Mouse (Mus musculus) layer of hippocampus, postnatal 10 days (tissue): ENCODE results near the gene Unc13d. TPM values are rescaled to one million over a fixed set of nuclear protein-coding genes. Genes with fewer than 3 reads are reported as not detected.
"Not testable (repeated sequence)": the region's sequence is repeated elsewhere in the genome, so short reads cannot be mapped to it uniquely, and the experiment has no call there.

Experiments
- DNase-seq, 2 experiments: peaks; one replicate each; pipeline ENCODE4 v3.0.0; 2021; ENCODE audit warnings: low spot score in 2 of 2
- total RNA-seq, 2 experiments: library from RNA; stranded (reverse); gene quantifications; 2 replicates each; pipeline ENCODE4 v1.2.3; 2021

The Unc13d gene
- total RNA-seq, 2 experiments from 2014 or later: 1.3 TPM

DNA sequence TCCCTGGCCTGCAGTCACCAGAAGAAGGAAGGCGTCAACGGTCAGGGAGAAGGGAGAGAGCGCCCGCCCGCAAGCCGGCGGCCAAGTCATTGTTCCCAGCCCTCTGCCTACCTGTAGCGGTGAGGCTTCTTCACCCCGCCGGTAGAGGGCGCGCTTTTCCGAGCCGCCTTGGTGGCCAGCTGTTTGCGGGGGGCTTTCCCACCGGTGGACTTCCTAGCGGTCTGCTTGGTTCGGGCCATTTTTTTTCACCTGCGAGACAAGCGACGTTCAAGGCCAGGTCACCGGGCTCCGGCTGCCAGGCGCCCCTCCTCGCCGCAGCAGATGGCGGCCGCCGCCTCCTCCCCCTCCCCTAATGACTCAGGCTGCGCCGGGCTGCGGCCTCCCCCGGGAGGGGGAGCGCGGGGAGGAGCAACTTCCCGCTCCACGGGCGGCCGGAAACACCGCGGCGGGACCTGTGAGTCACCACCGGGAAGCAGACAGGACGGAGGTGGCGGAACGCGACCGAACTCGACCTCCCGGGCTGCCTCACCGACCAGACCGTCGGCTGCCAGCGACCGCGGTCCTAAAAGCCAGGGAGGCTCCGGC lies 53.9 kb downstream of the Unc13d start:
- peak; percentile 76 to 81 for DNase-seq

- DNase-seq: not testable (repeated sequence)
Observed at GRCm38 (mm10) chr11:116023074-116023770, 54.5 kb downstream of the Unc13d start.

DNA sequence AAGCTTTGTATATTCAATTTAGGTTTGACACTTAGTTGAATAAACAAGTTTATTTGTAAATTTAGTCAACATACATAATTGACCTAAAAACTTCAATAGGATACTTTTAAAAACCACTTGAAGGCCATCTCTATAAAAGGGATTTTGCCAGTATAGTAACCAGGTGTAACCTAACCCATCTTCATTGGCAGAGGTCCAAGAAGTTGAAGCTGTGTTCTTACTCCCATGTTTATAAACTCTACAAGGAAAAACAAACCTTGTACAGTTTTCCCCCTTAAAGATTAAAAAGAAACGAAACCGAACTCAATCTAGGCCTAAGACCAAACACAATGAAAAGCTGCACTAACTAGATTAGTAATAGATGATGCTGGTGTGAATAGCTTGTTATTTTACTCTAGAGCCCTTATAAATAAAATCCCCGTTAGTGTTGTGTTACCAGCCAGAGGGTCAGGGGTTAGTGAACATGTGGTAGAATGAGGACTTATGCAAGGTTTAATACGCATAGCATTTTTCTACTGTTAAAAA lies 55.4 kb downstream of the Unc13d start:
- no peak for DNase-seq

DNA sequence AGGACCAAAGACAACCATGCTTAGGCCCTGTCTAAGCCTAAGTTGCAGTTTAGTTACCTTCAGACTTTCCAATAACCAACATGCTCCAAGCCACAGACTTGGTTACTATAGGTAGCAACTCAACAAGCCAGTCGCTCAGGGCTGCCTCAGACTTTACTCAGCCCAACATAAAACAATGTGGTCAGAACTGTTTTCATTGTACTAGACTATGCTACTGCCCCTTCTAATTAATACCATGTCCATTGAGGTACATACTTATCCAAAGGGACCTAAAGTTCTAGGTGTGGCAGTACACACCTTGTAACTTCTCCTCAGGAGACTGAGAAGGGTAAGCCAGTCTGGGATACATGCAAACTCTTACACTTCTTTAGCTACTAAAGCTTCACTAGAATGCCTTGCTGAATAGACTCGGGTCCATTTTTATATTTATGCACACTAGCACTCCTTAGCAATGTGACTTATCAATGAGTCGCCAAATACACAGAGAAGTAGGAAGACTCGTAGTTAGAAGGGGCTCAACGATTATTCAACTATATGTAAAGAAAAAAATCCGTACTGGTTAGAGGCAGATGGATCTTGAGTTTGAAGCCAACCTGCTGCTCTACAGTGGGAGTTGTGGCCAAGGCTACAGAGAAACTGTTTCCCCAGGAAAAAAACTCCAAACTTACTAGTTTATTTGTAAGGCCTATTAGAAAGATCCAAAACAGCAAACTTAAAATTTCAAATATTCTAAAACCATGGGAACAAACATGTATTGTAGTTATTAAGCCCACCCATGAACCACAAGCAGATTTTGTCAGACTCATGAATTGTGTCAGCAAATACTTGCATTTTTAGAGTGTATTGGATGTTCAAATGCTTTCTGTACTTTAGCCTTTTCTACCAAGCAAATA lies 56.2 kb downstream of the Unc13d start:
- no peak for DNase-seq

- DNase-seq: no peak
Observed at GRCm38 (mm10) chr11:116020519-116020922, 57.2 kb downstream of the Unc13d start.

GRCm38 (mm10) chr11:116019976-116020411 lies 57.8 kb downstream of the Unc13d start:
- DNase-seq: peak; percentile 30 to 40

DNA sequence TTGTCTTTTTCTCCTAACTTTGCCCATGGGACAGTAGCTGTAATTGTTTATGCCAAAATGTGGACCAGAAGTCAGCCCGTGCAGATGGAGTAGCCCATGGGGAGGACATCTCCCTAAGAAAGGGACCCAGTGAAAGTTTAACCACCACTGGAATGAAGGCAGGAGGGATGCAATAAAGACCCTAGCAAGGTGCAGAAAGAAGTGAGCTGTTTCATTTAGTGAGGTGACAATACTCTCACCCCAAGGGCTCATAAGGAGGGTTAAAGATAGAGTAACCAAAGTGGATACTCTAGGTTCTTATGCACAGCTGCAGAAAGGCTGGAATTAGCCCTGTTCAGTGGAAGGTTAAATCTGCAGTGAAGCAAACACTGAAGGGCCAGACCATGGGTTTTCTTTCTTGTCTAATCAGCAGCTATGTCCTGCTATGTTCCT lies 58.4 kb downstream of the Unc13d start:
- DNase-seq: no peak

GRCm38 (mm10) chr11:116018867-116019266 lies 58.9 kb downstream of the Unc13d start:
- not testable (repeated sequence) for DNase-seq

DNA sequence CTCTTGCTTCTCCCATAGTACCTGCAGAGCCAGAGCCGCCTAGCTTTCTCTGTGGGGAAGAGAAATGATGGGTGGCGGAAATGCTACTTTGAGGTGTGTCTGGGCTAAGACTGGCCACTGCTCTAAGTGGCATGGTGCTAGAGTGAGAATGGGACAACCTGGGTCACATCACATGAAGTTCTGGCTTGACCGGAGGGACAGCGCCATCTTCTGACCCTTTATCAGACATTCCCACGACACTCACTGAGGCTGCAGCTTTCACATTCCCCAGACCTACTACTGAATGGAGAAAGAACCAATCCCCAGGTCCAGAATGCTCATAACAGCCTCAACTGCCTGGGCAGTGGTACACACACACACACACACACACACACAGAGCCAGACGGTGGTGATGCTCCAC lies 59.7 kb downstream of the Unc13d start:
- no peak for DNase-seq

DNA sequence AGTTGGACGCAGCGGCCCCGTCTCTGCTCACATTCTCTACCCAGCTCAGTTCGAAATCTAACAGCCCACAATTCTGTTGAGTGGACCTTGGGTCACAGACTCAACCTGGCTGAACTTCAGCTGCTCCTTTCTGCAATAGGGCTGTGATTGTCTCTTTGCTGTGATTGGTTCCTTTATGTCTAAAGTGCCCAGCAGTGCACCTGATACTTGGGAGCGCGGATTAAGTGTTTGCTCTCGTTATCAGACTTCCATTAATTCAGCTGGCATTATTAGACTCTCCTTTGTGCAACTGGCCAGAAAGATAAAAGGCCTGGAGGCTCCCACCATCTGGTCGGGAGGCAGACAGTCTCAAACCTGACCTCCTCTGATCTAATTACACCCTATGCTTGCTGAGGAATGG lies 62.9 kb downstream of the Unc13d start:
- DNase-seq: no peak

DNA sequence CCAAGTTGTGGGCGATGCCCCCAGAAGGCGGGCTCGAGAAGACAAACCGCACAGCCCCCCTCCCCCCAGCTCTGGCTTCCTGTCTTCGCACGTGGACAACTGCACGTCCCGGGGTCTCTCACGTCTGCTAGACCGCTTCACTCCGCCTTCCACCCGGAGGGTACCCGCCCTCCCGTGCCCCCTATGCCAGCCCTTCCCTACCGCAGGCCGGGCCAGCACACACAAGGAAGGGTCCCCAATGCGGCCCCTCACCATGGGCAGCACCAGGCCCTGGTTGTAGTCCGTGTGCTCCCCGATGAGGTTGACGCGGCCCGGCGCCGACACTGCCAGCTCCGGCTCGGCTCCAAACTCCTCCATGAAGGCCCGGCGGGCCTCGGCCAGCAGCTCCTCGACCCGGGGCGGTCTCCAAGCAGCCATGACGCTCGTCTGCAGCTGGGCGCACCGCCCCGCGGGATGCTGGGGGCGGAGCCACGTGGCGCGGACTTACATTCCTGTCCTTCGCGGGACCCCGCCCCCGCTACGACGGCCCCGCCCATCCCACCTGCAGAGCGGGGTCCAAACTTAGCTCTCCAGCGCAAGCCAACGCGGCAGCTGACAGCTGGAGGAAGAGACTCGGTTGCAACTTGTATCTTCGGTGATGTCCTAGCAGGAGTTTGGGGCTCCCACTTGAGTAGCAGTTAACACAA lies 65.4 kb downstream of the Unc13d start, which contains the start of gene Galk1:
Galk1 (minus strand) TSS at position 458 of the 686 bp plus-strand sequence.
- peak; percentile 69 to 80 for DNase-seq

Other genes with a start within 250 kb of the Unc13d start
- gene Myo15b, start 219.6 kb downstream of the Unc13d start, total RNA-seq: under 1 TPM; 0.04 to 0.21 TPM
- gene Smim5, start 178.0 kb downstream of the Unc13d start, total RNA-seq: under 1 TPM; 0.85 to 0.98 TPM
- not detected for gene Smim6, start 165.9 kb downstream of the Unc13d start, total RNA-seq
- 10 to 100 TPM; 52.6 to 53.4 TPM for gene Sap30bp, start 144.7 kb downstream of the Unc13d start, total RNA-seq
- 10 to 100 TPM; 21.6 to 25.5 TPM for gene Recql5, start 144.5 kb downstream of the Unc13d start, total RNA-seq
- gene Itgb4, start 103.3 kb downstream of the Unc13d start, total RNA-seq: 1 to 10 TPM in 1 of 2 experiments, under 1 TPM in 1; 0.85 to 1.3 TPM
- gene Galk1, start 65.2 kb downstream of the Unc13d start, total RNA-seq: 10 to 100 TPM; 20.5 to 24.7 TPM
- gene H3f3b, start 50.0 kb downstream of the Unc13d start, total RNA-seq: 100 to 1,000 TPM; 400 to 469 TPM
- gene Unk, start 47.6 kb downstream of the Unc13d start, total RNA-seq: 10 to 100 TPM; 23.9 to 28.1 TPM
- 100 to 1,000 TPM; 199 to 238 TPM for gene Wbp2, start 9.0 kb upstream of the Unc13d start, total RNA-seq
- 1 to 10 TPM; 6.4 to 7.2 TPM for gene Trim47, start 49.2 kb upstream of the Unc13d start, total RNA-seq
- 1 to 10 TPM; 5.3 to 5.5 TPM for gene Trim65, start 53.2 kb upstream of the Unc13d start, total RNA-seq
- 10 to 100 TPM; 55.6 to 64.8 TPM for gene Mrpl38, start 60.9 kb upstream of the Unc13d start, total RNA-seq
- 10 to 100 TPM; 84.7 to 94.9 TPM for gene Fbf1, start 90.2 kb upstream of the Unc13d start, total RNA-seq
- 10 to 100 TPM; 39.0 to 46.2 TPM for gene Ten1, start 120.9 kb upstream of the Unc13d start, total RNA-seq
- 100 to 1,000 TPM; 112 to 116 TPM for gene Acox1, start 121.1 kb upstream of the Unc13d start, total RNA-seq
- gene Evpl, start 160.1 kb upstream of the Unc13d start, total RNA-seq: under 1 TPM; 0.57 to 0.65 TPM
- 10 to 100 TPM; 50.5 to 51.9 TPM for gene Srp68, start 196.3 kb upstream of the Unc13d start, total RNA-seq
- gene Galr2, start 203.0 kb upstream of the Unc13d start, total RNA-seq: not detected
- gene Exoc7, start 229.3 kb upstream of the Unc13d start, total RNA-seq: 10 to 100 TPM; 84.6 to 97.9 TPM